Mouse (Mus musculus) hindbrain, embryonic 12.5 days (tissue): ENCODE data around the gene Eif4e2. TPM values are rescaled to one million over a fixed set of nuclear protein-coding genes. Genes with fewer than 3 reads are reported as not detected.

Experiments used
- ATAC-seq: fragments of 200-750 bp; cut with Nextera tagmentation; 2 replicates; pipeline ENCODE4 v1.8.0; 2017; ENCODE audit warnings: moderate TSS enrichment; ENCODE audit not compliant: low FRiP score
- H3K27ac ChIP-seq: fragments of 300-500 bp; sonication (generic); 2 replicates; pipeline ENCODE4 v1.5.1; 2016; ENCODE audit warnings: mild to moderate bottlenecking
- H3K27me3 ChIP-seq: fragments of 300-500 bp; sonication (generic); 2 replicates; pipeline ENCODE4 v1.6.1; 2016; ENCODE audit warnings: mild to moderate bottlenecking
- H3K36me3 ChIP-seq: fragments of 300-500 bp; sonication (generic); 2 replicates; pipeline ENCODE4 v1.6.1; 2016; ENCODE audit warnings: mild to moderate bottlenecking
- H3K4me1 ChIP-seq: fragments of 300-500 bp; sonication (generic); 2 replicates; pipeline ENCODE4 v1.6.1; 2016
- H3K4me2 ChIP-seq: fragments of 300-500 bp; sonication (generic); replicated peaks from 2 replicates; pipeline ENCODE4 v1.6.1; 2016; ENCODE audit warnings: mild to moderate bottlenecking
- H3K4me3 ChIP-seq: fragments of 300-500 bp; sonication (generic); 2 replicates; pipeline ENCODE4 v1.5.1; 2016; ENCODE audit warnings: mild to moderate bottlenecking
- H3K9ac ChIP-seq: fragments of 300-500 bp; sonication (generic); 2 replicates; pipeline ENCODE4 v1.6.1; 2016; ENCODE audit warnings: mild to moderate bottlenecking, moderate library complexity
- H3K9me3 ChIP-seq: fragments of 300-500 bp; sonication (generic); replicated peaks from 2 replicates; pipeline ENCODE4 v1.6.1; 2016; ENCODE audit warnings: mild to moderate bottlenecking
- WGBS: fragments of 180-500 bp; shearing (Covaris S2); methylation state at CpG from one replicate; pipeline ENCODE4 v1.1.7; 2016; 5-methylcytosine and 5-hydroxymethylcytosine counted together
- polyA plus RNA-seq: library from polyadenylated mRNA; unstranded; fragments of >200 nt; fragmentation: Nextera tagmentation; extraction: Ambion mirVana; gene quantifications from 2 replicates; pipeline ENCODE4 v1.2.1, GENCODE M21; 2016

The Eif4e2 gene
- polyA plus RNA-seq, 1 experiment from 2014 or later, result 150 TPM

GRCm38 (mm10) chr1:87287105-87287504 is 73.4 kb downstream of the Eif4e2 start:
- Histone ChIP-seq H3K36me3 (no peaks in the 10 kb centered on the region), H3K4me3 (no peak overlapping the region), H3K9me3 (no peaks in the 10 kb centered on the region; the same call in 1 of the 2 replicates), H3K4me2 (no peak overlapping the region), H3K27ac (no peak overlapping the region), H3K9ac (no peak overlapping the region), H3K27me3 (no peaks in the 10 kb centered on the region), H3K4me1 (peaks cover under 1% of the 10 kb centered on the region; the same call in 1 of the 2 replicates)
- WGBS, result 36% methylated on average over 2 of the region's 2 CpGs
- ATAC-seq, result no peak

Other genes starting within 250 kb of the Eif4e2 start
- not detected in 2 replicates for gene Alppl2, start 124.0 kb upstream of the Eif4e2 start, polyA plus RNA-seq
- not detected in 2 replicates for gene Alpi, start 112.3 kb upstream of the Eif4e2 start, polyA plus RNA-seq
- not detected in 2 replicates for gene Akp3, start 88.9 kb upstream of the Eif4e2 start, polyA plus RNA-seq
- 29.2 and 33.6 TPM in 2 replicates for gene Ecel1, start 57.4 kb upstream of the Eif4e2 start, polyA plus RNA-seq
- gene Prss56, start 30.6 kb upstream of the Eif4e2 start, polyA plus RNA-seq, result 3.6 and 9.3 TPM in 2 replicates
- 0.14 and 0.64 TPM in 2 replicates for gene Chrnd, start 23.3 kb upstream of the Eif4e2 start, polyA plus RNA-seq
- gene Chrng, start 9.3 kb upstream of the Eif4e2 start, polyA plus RNA-seq, result 0.90 and 3.0 TPM in 2 replicates
- 0.40 TPM in 2 replicates for gene Efhd1, start 50.4 kb downstream of the Eif4e2 start, polyA plus RNA-seq
- 66.4 and 68.0 TPM in 2 replicates for gene Gigyf2, start 113.1 kb downstream of the Eif4e2 start, polyA plus RNA-seq
- 11.8 and 12.0 TPM in 2 replicates for gene Kcnj13, start 180.8 kb downstream of the Eif4e2 start, polyA plus RNA-seq